Mouse (Mus musculus): ENCODE results near the gene Cntnap5c. TPM values are rescaled to one million over a fixed set of nuclear protein-coding genes. Genes with fewer than 3 reads are reported as not detected.
A peak's percentile ranks its signal among the peaks of the same experiment; 100 is the strongest.

Cntnap5c gene
- polyA plus RNA-seq (2014; fragmentation: Nextera tagmentation; extraction: Ambion mirVana) = 0.09 TPM in 1 of 2 replicates, not detected in the other

DNA sequence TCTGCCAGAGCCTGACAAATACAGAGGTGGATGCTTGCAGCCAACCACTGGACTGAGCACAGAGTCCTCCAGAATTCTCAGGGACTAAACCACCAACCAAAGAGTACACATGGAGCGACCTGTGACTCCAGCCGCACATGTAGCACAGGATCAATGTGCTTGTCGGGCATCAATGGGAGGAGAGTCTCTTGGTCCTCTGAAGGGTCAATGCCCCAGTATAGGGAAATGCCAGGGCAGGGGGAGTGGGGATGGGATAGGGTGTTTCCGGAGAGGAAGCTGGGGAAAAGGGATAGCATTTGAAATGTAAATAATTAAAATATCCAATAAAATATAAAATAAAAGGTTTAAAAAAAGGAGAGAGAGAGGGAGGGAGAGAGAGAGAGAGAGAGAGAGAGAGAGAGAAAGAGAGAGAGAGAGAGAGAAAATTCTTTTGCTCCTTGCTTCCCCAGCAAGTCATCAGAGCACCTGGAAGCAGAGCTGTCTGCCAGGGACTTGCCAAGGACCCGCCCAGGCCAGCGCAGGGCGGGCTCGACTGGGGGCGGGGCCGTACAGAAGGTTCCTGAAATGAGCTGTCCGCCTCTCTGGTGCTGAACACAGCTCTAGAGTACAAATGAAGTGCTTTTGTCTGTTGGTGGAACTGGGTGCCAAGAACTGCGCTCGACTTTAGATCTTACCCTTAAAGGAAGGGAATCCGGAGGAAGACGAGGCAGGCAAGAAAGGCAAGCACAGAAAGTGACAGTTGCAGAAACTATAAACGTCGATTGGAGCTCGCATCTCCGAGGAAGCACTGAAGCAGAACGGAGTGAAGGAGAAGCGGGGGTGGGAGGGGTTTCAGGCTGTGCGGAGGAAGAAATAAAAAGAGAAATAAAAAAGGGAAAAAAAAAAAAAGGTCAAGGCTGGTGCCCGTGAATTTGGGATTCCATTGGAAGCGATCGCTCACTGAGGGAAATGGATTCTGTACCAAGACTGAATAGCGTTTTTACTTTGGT lies at the start of gene Cntnap5c:
Cntnap5c (plus strand) TSS at position 949 of the 989 bp plus-strand sequence.
- H3K27me3 ChIP-seq (ENCODE audit: control insufficient read depth, insufficient read depth, low read length) = no peaks in the 10 kb centered on the region
- no peaks in the 10 kb centered on the region for H3K4me1 ChIP-seq (replicated peaks; ENCODE audit: control insufficient read depth, insufficient read depth, low read length)
- H3K36me3 ChIP-seq (ENCODE audit: control insufficient read depth, insufficient read depth, low read length) = no peaks in the 10 kb centered on the region
- H3K4me3 ChIP-seq (ENCODE audit: low read depth, low read length) = no peak within 1 kb of the TSS
- H3K4me2 ChIP-seq (ENCODE audit: low read depth, low read length, severe bottlenecking) = peak within 1 kb of the TSS; percentile 40
- H3K27ac ChIP-seq (ENCODE audit: low read depth, low read length) = no peak within 1 kb of the TSS
- WGBS = 17% methylated on average over 26 of the region's 26 CpGs
- no peak within 1 kb of the TSS for H3K9ac ChIP-seq (ENCODE audit: low read length)
- no peaks in the 10 kb centered on the region for H3K9me3 ChIP-seq (ENCODE audit: control insufficient read depth, low read length)
- ATAC-seq (replicated peaks; ENCODE audit: low FRiP score) (peak; percentile 95), DNase-seq (ENCODE audit: low spot score) (peak; percentile 84)

DNA sequence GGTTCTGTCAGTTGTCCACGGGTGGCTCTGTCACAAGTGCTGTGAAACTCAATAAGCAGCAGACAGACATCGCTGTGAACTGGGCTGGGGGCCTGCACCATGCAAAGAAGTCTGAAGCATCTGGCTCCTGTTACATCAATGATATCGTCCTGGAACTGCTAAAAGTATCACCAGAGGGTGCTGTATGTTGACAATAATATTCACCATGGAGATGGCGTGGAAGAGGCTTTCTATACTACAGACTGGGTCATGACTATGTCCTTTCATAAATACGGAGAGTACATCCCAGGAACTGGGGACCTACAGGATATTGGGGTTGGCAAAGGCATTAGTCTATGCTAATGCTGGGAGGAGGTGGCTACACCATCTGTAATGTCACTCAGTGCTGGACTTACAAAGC lies 27.3 kb upstream of the Cntnap5c start, which contains the start of gene Gm21834:
Gm21834 (minus strand) TSS at position 101 of the 400 bp plus-strand sequence.
- Histone ChIP-seq H3K9me3 (ENCODE audit: control insufficient read depth, low read length) (no peaks in the 10 kb centered on the region), H3K27ac (ENCODE audit: low read depth, low read length) (no peak within 1 kb of the TSS), H3K4me1 (replicated peaks; ENCODE audit: control insufficient read depth, insufficient read depth, low read length) (no peaks in the 10 kb centered on the region), H3K4me2 (ENCODE audit: low read depth, low read length, severe bottlenecking) (no peak within 1 kb of the TSS), H3K27me3 (ENCODE audit: control insufficient read depth, insufficient read depth, low read length) (no peaks in the 10 kb centered on the region), H3K36me3 (ENCODE audit: control insufficient read depth, insufficient read depth, low read length) (no peaks in the 10 kb centered on the region), H3K9ac (ENCODE audit: low read length) (no peak within 1 kb of the TSS), H3K4me3 (ENCODE audit: low read depth, low read length) (no peak within 1 kb of the TSS)
- no peak for DNase-seq (ENCODE audit: low spot score)
- no peak for ATAC-seq (replicated peaks; ENCODE audit: low FRiP score)
- 90% methylated on average over 5 of the region's 5 CpGs for WGBS

- ATAC-seq (replicated peaks; ENCODE audit: low FRiP score) = no peak
- Histone ChIP-seq H3K4me2 (ENCODE audit: low read depth, low read length, severe bottlenecking) (no peak overlapping the region), H3K36me3 (ENCODE audit: control insufficient read depth, insufficient read depth, low read length) (no peaks in the 10 kb centered on the region), H3K27ac (ENCODE audit: low read depth, low read length) (no peak overlapping the region), H3K4me1 (replicated peaks; ENCODE audit: control insufficient read depth, insufficient read depth, low read length) (no peaks in the 10 kb centered on the region), H3K4me3 (ENCODE audit: low read depth, low read length) (no peak overlapping the region), H3K9ac (ENCODE audit: low read length) (no peak overlapping the region), H3K9me3 (ENCODE audit: control insufficient read depth, low read length) (no peaks in the 10 kb centered on the region), H3K27me3 (ENCODE audit: control insufficient read depth, insufficient read depth, low read length) (no peaks in the 10 kb centered on the region)
- 68% methylated on average over 1 of the region's 1 CpGs for WGBS
- DNase-seq (ENCODE audit: low spot score) = no peak
Measured at GRCm38 (mm10) chr17:57758033-57758432, 11.3 kb upstream of the Cntnap5c start.

GRCm38 (mm10) chr17:57767306-57767705 lies 2.1 kb upstream of the Cntnap5c start:
- H3K9ac ChIP-seq (ENCODE audit: low read length) = no peak overlapping the region
- no peak overlapping the region for H3K4me3 ChIP-seq (ENCODE audit: low read depth, low read length)
- no peak for ATAC-seq (replicated peaks; ENCODE audit: low FRiP score)
- H3K36me3 ChIP-seq (ENCODE audit: control insufficient read depth, insufficient read depth, low read length) = no peaks in the 10 kb centered on the region
- no peaks in the 10 kb centered on the region for H3K27me3 ChIP-seq (ENCODE audit: control insufficient read depth, insufficient read depth, low read length)
- H3K4me2 ChIP-seq (ENCODE audit: low read depth, low read length, severe bottlenecking) = no peak overlapping the region
- H3K4me1 ChIP-seq (replicated peaks; ENCODE audit: control insufficient read depth, insufficient read depth, low read length) = no peaks in the 10 kb centered on the region
- DNase-seq (ENCODE audit: low spot score) = no peak
- no peak overlapping the region for H3K27ac ChIP-seq (ENCODE audit: low read depth, low read length)
- no peaks in the 10 kb centered on the region for H3K9me3 ChIP-seq (ENCODE audit: control insufficient read depth, low read length)

DNA sequence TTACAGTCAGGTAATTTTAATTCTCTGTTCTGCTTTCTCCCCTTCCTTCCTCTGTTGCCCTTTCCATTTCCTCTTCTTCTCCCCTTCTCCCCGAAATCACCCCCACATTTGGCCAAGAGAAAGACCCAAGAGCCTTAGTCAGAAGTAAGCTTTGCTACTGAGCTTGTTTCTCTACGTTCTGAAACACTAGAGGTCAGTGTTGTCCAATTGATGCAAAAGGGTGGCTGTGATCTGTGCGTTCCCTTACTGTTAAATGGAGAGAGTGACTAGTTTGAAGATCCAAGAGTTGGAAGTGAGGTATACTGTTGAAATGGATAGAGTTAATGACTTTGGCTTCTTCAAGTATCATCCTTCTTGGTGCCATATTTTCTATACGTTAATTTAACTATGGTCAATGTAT lies 1.5 kb downstream of the Cntnap5c start:
- DNase-seq (ENCODE audit: low spot score) = no peak
- H3K27ac ChIP-seq (ENCODE audit: low read depth, low read length) = no peak overlapping the region
- no peaks in the 10 kb centered on the region for H3K36me3 ChIP-seq (ENCODE audit: control insufficient read depth, insufficient read depth, low read length)
- no peaks in the 10 kb centered on the region for H3K4me1 ChIP-seq (replicated peaks; ENCODE audit: control insufficient read depth, insufficient read depth, low read length)
- no peak overlapping the region for H3K4me3 ChIP-seq (ENCODE audit: low read depth, low read length)
- no peaks in the 10 kb centered on the region for H3K27me3 ChIP-seq (ENCODE audit: control insufficient read depth, insufficient read depth, low read length)
- ATAC-seq (replicated peaks; ENCODE audit: low FRiP score) = no peak
- no peak overlapping the region for H3K4me2 ChIP-seq (ENCODE audit: low read depth, low read length, severe bottlenecking)
- H3K9ac ChIP-seq (ENCODE audit: low read length) = no peak overlapping the region
- 22% methylated on average over 4 of the region's 4 CpGs for WGBS
- no peaks in the 10 kb centered on the region for H3K9me3 ChIP-seq (ENCODE audit: control insufficient read depth, low read length)

DNA sequence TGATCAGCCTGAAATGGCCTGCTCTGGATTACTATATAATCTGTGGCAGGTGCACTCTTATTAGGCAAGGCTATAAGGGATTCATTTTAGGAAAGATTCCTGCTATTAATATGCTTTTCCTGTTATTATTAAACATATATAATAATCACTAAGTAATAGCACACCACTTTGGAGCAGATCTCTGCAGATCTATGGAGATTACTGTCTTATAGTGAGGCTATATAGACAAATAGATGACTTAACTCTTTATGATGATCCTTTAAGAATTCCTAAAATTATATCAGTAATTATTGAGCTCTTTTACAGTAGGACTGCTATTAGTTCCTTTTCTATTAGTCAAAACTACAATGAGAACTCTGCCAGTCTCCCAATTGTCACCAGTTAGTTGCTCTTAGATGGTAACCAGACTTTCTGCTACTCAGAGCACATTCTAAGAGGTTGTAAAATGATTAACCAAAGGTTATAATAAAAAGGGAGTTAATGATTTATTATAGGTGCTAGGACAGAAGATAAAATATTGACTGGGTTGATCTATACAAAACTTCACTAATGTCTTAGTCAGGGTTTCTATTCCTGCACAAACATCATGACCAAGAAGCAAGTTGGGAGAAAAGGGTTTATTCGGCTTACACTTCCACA lies 18.9 kb downstream of the Cntnap5c start:
- WGBS = 91% methylated on average over 1 of the region's 1 CpGs
- H3K4me3 ChIP-seq (ENCODE audit: low read depth, low read length) = no peak overlapping the region
- no peak overlapping the region for H3K9ac ChIP-seq (ENCODE audit: low read length)
- no peak for DNase-seq (ENCODE audit: low spot score)
- H3K36me3 ChIP-seq (ENCODE audit: control insufficient read depth, insufficient read depth, low read length) = no peaks in the 10 kb centered on the region
- ATAC-seq (replicated peaks; ENCODE audit: low FRiP score) = no peak
- no peak overlapping the region for H3K4me2 ChIP-seq (ENCODE audit: low read depth, low read length, severe bottlenecking)
- no peaks in the 10 kb centered on the region for H3K4me1 ChIP-seq (replicated peaks; ENCODE audit: control insufficient read depth, insufficient read depth, low read length)
- H3K27me3 ChIP-seq (ENCODE audit: control insufficient read depth, insufficient read depth, low read length) = no peaks in the 10 kb centered on the region
- no peaks in the 10 kb centered on the region for H3K9me3 ChIP-seq (ENCODE audit: control insufficient read depth, low read length)
- no peak overlapping the region for H3K27ac ChIP-seq (ENCODE audit: low read depth, low read length)

GRCm38 (mm10) chr17:57795408-57795807 lies 26.0 kb downstream of the Cntnap5c start:
- H3K4me3 ChIP-seq (ENCODE audit: low read depth, low read length) = no peak overlapping the region
- no peak overlapping the region for H3K4me2 ChIP-seq (ENCODE audit: low read depth, low read length, severe bottlenecking)
- H3K36me3 ChIP-seq (ENCODE audit: control insufficient read depth, insufficient read depth, low read length) = no peaks in the 10 kb centered on the region
- no peaks in the 10 kb centered on the region for H3K9me3 ChIP-seq (ENCODE audit: control insufficient read depth, low read length)
- no peak overlapping the region for H3K9ac ChIP-seq (ENCODE audit: low read length)
- WGBS = 86% methylated on average over 3 of the region's 3 CpGs
- no peak for ATAC-seq (replicated peaks; ENCODE audit: low FRiP score)
- H3K4me1 ChIP-seq (replicated peaks; ENCODE audit: control insufficient read depth, insufficient read depth, low read length) = no peaks in the 10 kb centered on the region
- no peak overlapping the region for H3K27ac ChIP-seq (ENCODE audit: low read depth, low read length)
- H3K27me3 ChIP-seq (ENCODE audit: control insufficient read depth, insufficient read depth, low read length) = no peaks in the 10 kb centered on the region
- no peak for DNase-seq (ENCODE audit: low spot score)

- Histone ChIP-seq H3K4me3 (ENCODE audit: low read depth, low read length) (no peak overlapping the region), H3K36me3 (ENCODE audit: control insufficient read depth, insufficient read depth, low read length) (no peaks in the 10 kb centered on the region), H3K9ac (ENCODE audit: low read length) (no peak overlapping the region), H3K4me1 (replicated peaks; ENCODE audit: control insufficient read depth, insufficient read depth, low read length) (no peaks in the 10 kb centered on the region), H3K9me3 (ENCODE audit: control insufficient read depth, low read length) (no peaks in the 10 kb centered on the region), H3K4me2 (ENCODE audit: low read depth, low read length, severe bottlenecking) (no peak overlapping the region), H3K27me3 (ENCODE audit: control insufficient read depth, insufficient read depth, low read length) (no peaks in the 10 kb centered on the region), H3K27ac (ENCODE audit: low read depth, low read length) (no peak overlapping the region)
- DNase-seq (ENCODE audit: low spot score) (no peak), ATAC-seq (replicated peaks; ENCODE audit: low FRiP score) (no peak)
- WGBS = 89% methylated on average over 3 of the region's 3 CpGs
Measured at GRCm38 (mm10) chr17:57796668-57797311, 27.4 kb downstream of the Cntnap5c start.

Measured in forebrain, embryonic 11.5 days (tissue).